Comparison of ENCODE assay signal across 7 mouse cellular contexts in the genomic region with DNA sequence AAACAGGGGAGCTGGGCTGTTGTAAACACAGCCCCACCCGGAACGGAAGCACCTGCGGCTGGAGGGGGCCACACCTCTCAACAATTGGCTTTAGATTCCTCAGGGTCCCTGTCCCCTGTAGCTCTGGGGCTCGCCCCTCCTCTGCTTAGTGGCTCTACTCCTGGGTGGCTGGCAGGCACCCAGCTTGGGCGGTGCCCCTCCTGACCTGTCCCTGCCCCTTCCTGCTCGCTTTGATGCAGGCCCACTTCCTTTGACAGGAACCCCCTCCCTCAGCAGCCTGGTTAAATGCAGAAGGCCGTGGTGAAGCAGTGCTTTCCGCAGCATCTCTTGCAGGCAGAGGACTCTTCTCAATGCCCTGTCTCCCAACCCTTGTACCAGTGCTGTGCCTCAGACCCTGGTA. TPM values are rescaled to one million over a fixed set of nuclear protein-coding genes. Genes with fewer than 3 reads are reported as not detected.
A peak's percentile ranks its signal among the peaks of the same experiment; 100 is the strongest.
DNase-seq lines count a peak whose midpoint lies in the region; ATAC-seq and TF ChIP-seq lines count a peak whose summit lies in the region.

No protein-coding gene starts in this region.

- peaks cover 50% of the 10 kb centered on the region for H3K79me2 ChIP-seq in C2C12 (ENCODE audit: control insufficient read depth, insufficient read depth)

- no peaks in the 10 kb centered on the region for H3K27me3 ChIP-seq in C2C12 (ENCODE audit: control insufficient read depth, insufficient read depth, insufficient read length)

- DNase-seq in A20 (ENCODE audit: low read depth, low spot score), result peak; percentile 92
- peak; percentile 79 for DNase-seq in gastrocnemius, postnatal 25 days
- peak; percentile 78 for DNase-seq in kidney, postnatal 14 days
- DNase-seq in layer of hippocampus, postnatal 10 days (ENCODE audit: low spot score in 2 of 2), result no peak
- no peak for DNase-seq in embryo, embryonic 10.5 days (ENCODE audit: low spot score)

- TF ChIP-seq CTCF in C2C12 (IDR thresholded peaks at IDR 0.05; ENCODE audit: control insufficient read depth, insufficient read depth, insufficient read length), result no peak

- H3ac ChIP-seq in C2C12 (ENCODE audit: control insufficient read depth, insufficient read length, low read depth), result peak overlapping the region; percentile 19

- peaks cover 34% of the 10 kb centered on the region for H3K79me3 ChIP-seq in C2C12 (ENCODE audit: low read depth)

- H3K4me3 ChIP-seq in C2C12 (ENCODE audit: insufficient read depth, poor library complexity, severe bottlenecking), result no peak overlapping the region

- ATAC-seq in megakaryocyte progenitor cell, adult 5-6 weeks (replicated peaks; ENCODE audit: poor library complexity), result peak; percentile 7

- H3K36me3 ChIP-seq in C2C12 (ENCODE audit: control insufficient read depth, insufficient read depth), result peaks cover 70% of the 10 kb centered on the region

TF ChIP-seq in C2C12, 6 proteins besides CTCF, POLR2A, EP300 and RAD21:
- TF ChIP-seq USF1 (IDR thresholded peaks at IDR 0.05; ENCODE audit: low read depth), result no peak
- TF ChIP-seq MYOD1 (IDR thresholded peaks at IDR 0.05; ENCODE audit: control insufficient read depth, insufficient read length, low read depth), result no peak
- TF ChIP-seq MAX (IDR thresholded peaks at IDR 0.05), result no peak
- no peak for TF ChIP-seq FOSL1 (IDR thresholded peaks at IDR 0.05; ENCODE audit: insufficient read depth, low read length, poor library complexity, severe bottlenecking)
- TF ChIP-seq MYOG (IDR thresholded peaks at IDR 0.05; ENCODE audit: control insufficient read depth, extremely low read depth, insufficient read length), result no peak
- TF ChIP-seq CEBPB (IDR thresholded peaks at IDR 0.05; ENCODE audit: low read depth), result no peak

RNA-seq across cellular contexts. Expression of a gene that starts 2.8 kb away (rescaled TPM):
- 3,175 TPM for polyA plus RNA-seq in C2C12 (2012; fragmentation: generic; extraction: Trizol)
- total RNA-seq in gastrocnemius, postnatal 25 days (2021), result 100 to 1,000 TPM; 413 to 448 TPM
- total RNA-seq in megakaryocyte progenitor cell, adult 5-6 weeks (2015), result 3,046 and 3,197 TPM in 2 replicates
- total RNA-seq in megakaryocyte progenitor cell, adult 5-6 weeks (2017), result 1,081 and 1,541 TPM in 2 replicates
- total RNA-seq in layer of hippocampus, postnatal 10 days (2021), result 100 to 1,000 TPM; 456 to 554 TPM

RNA-seq across cellular contexts. Expression of a gene that starts 7.2 kb away (rescaled TPM):
- polyA plus RNA-seq in C2C12 (2012; fragmentation: generic; extraction: Trizol), result 6,379 TPM
- 100 to 1,000 TPM; 520 to 561 TPM for total RNA-seq in gastrocnemius, postnatal 25 days (2021)
- total RNA-seq in megakaryocyte progenitor cell, adult 5-6 weeks (2015), result 2,930 and 3,118 TPM in 2 replicates
- 3,320 and 3,859 TPM in 2 replicates for total RNA-seq in megakaryocyte progenitor cell, adult 5-6 weeks (2017)
- total RNA-seq in layer of hippocampus, postnatal 10 days (2021), result 100 to 1,000 TPM; 946 to 985 TPM

RNA-seq across cellular contexts. Expression of a gene that starts 14.6 kb away (rescaled TPM):
- polyA plus RNA-seq in C2C12 (2012; fragmentation: generic; extraction: Trizol), result 0.95 TPM
- not detected for total RNA-seq in gastrocnemius, postnatal 25 days (2021)
- total RNA-seq in megakaryocyte progenitor cell, adult 5-6 weeks (2015), result not detected in 2 replicates
- 1.4 TPM in 1 of 2 replicates, not detected in the other for total RNA-seq in megakaryocyte progenitor cell, adult 5-6 weeks (2017)
- total RNA-seq in layer of hippocampus, postnatal 10 days (2021), result not detected

RNA-seq across cellular contexts. Expression of a gene that starts 14.8 kb away (rescaled TPM):
- polyA plus RNA-seq in C2C12 (2012; fragmentation: generic; extraction: Trizol), result 1.6 TPM
- 1 to 10 TPM; 4.2 TPM for total RNA-seq in gastrocnemius, postnatal 25 days (2021)
- total RNA-seq in megakaryocyte progenitor cell, adult 5-6 weeks (2015), result 8.2 and 8.5 TPM in 2 replicates
- total RNA-seq in megakaryocyte progenitor cell, adult 5-6 weeks (2017), result 4.7 and 7.0 TPM in 2 replicates
- total RNA-seq in layer of hippocampus, postnatal 10 days (2021), result 1 to 10 TPM; 4.3 to 6.0 TPM

RNA-seq across cellular contexts. Expression of a gene that starts 17.8 kb away (rescaled TPM):
- 30.7 TPM for polyA plus RNA-seq in C2C12 (2012; fragmentation: generic; extraction: Trizol)
- total RNA-seq in gastrocnemius, postnatal 25 days (2021), result 10 to 100 TPM; 40.3 to 54.5 TPM
- total RNA-seq in megakaryocyte progenitor cell, adult 5-6 weeks (2015), result 0.54 and 0.62 TPM in 2 replicates
- total RNA-seq in megakaryocyte progenitor cell, adult 5-6 weeks (2017), result 3.9 TPM in 2 replicates
- total RNA-seq in layer of hippocampus, postnatal 10 days (2021), result 10 to 100 TPM; 17.9 to 23.1 TPM

Comparison
In these comparisons a context has a peak if more than half of its experiments do, and no peak if none do; other contexts are left out.
1. DNase-seq: peak in A20 (single experiment), gastrocnemius, postnatal 25 days (single experiment) and kidney, postnatal 14 days (single experiment); none in layer of hippocampus, postnatal 10 days (0 of 2) and embryo, embryonic 10.5 days (single experiment).